Mouse (Mus musculus) megakaryocyte-erythroid progenitor cell, adult 5-6 weeks (primary cell): Measurements from ENCODE around the gene Xaf1. TPM values are rescaled to one million over a fixed set of nuclear protein-coding genes. Genes with fewer than 3 reads are reported as not detected.

Experiments
- ATAC-seq: replicated peaks from 2 replicates; pipeline ENCODE4 v1.8.0; 2016; ENCODE audit warnings: mild to moderate bottlenecking, inconsistent platforms; ENCODE audit not compliant: severe bottlenecking, poor library complexity, low FRiP score, low TSS enrichment
- total RNA-seq, 2 experiments: library from RNA; stranded (forward) in 1 of 2; stranded (reverse) in 1 of 2; fragments of 200-1000, 215-1000 nt in 1 of 2; fragments of >200 nt in 1 of 2; fragmentation: Nextera tagmentation in 1 of 2; gene quantifications; 2 replicates each; pipeline ENCODE4 v1.2.3; 2014 to 2017

The Xaf1 gene
- total RNA-seq, 2 experiments from 2014 or later: 10.1 to 27.1 TPM

DNA sequence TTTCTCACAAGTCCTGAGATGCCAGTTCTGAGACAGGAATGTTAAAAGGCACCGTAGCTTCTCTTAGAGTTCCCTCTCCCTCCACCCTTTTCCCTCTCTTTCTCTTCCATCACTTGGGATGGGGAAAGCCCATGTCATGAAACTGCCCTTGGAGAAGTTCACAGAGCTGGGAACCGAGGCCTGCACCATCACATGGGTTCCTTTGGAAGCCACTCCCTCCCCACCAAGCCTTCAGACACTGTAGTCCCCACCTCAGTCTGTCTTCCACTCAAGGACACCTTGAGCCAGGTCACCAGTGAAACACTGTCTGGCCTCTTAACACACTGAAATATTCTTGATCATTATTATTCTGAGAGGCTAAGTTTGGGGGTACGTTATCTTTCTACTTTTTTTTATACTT, 51.8 kb downstream of the Xaf1 start:
- ATAC-seq: no peak

DNA sequence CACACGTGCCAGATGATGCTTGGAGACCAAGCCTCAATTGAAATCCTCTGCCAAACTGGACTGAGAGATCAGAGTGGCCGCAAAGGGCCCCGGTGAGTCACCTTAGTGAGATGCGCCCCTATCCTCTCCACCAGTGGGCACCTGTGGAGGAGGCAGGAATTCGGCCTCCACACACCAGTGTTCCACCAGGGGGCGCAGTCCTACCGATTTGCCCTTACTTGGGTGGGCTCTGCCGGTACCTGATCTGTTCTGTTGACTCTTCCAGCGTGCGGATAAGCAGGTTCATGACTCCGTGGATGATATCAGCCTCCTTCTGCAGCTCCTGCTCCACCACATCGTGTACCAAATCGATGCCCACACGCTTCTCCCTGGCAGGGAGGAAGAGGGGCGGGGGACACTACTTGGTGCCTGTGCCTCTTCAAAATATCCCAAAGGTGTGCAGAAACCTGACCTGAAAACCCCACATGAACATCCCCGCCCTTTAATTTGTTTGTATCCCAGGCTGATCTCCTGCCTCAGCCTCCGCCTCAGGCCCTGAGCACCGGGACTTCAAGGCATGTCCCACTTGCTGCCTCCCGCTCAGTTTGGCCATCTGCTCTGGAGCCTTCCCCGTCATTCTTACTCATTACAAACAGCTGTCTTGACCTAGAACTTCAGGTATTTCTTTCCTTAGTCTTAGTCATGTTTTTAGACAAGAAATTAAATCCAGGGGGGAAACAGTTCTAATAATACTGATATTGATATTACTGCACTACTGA, 53.7 kb downstream of the Xaf1 start:
- ATAC-seq: peak; percentile 89

DNA sequence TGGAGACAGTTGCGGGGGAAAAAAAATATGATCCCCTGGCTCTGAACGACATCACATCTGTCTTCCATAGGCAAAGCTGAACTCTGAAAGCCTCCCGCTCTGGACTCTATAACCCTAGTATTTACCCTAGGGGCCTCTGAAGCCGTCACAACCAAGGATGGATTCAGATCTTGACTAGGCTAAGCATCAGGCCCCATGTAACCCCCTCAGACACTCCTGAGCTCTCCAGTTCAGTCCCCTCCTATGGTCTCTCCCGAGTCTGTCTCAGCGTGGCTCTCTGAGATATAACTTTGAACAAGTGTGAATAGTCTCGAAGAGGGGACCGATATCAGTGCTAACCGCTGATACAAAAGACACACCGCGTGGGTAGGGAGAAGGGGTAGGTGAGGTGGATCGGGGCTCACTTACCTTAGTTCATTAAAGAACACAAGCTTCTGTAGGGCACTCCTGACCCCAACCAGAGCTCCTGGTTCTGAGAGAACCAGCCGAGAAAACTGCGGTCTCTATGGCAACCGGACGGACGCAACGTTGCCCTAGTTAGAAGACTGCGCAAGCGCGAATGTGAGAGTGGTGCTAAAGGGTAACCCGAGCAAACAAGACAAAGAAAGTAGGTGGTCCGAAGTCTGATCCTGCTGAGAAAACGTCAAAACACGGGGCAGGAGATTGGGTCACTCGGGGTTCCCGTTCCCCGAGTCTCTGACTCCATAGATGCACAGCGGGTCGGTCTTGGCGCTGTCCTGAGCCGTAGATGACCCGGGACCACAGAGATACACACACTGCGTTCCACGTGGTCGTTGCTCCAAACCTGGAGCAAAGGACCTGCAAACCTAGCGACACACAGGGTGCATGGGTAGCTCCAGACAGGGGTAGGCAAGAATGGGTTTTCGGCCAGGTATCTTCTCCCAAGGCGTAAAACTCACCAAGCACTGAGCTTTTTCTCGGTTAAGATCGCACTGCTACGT, 60.2 kb downstream of the Xaf1 start:
- peak; percentile 47 for ATAC-seq

DNA sequence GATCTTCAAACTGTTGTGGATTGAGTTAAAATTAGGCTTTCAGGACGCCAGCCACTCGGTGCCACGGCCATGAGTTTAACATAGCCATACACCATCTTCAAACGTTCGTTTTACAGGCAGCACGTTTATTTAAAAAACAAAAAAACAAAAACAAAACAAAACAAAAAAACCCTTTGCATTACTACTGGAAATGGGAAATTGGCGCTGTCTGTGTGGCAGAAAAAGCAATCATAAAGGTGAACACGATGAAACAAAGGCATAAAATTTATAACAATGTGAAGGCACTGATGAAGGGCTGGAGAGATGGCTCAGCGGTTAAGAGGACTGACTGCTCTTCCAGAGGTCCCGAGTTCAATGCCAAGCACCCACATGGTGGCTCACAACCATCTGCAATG, 60.9 kb downstream of the Xaf1 start, which contains the start of gene Tekt1:
Gene Tekt1 (minus strand): TSS at position 96 of the 395 bp plus-strand sequence.
- no peak for ATAC-seq

Other genes starting within 250 kb of the Xaf1 start
- gene Pitpnm3, start 165.9 kb upstream of the Xaf1 start, total RNA-seq (2014; fragmentation: Nextera tagmentation): not detected in 2 replicates
- not detected in 2 replicates for gene Pitpnm3, start 165.9 kb upstream of the Xaf1 start, total RNA-seq (2017)
- gene Gm43951, start 94.8 kb upstream of the Xaf1 start, total RNA-seq (2014; fragmentation: Nextera tagmentation): 0.84 TPM in 1 of 2 replicates, not detected in the other
- not detected in 2 replicates for gene Gm43951, start 94.8 kb upstream of the Xaf1 start, total RNA-seq (2017)
- 15.7 and 22.5 TPM in 2 replicates for gene 4933427D14Rik, start 94.2 kb upstream of the Xaf1 start, total RNA-seq (2014; fragmentation: Nextera tagmentation)
- gene 4933427D14Rik, start 94.2 kb upstream of the Xaf1 start, total RNA-seq (2017): 11.4 and 18.2 TPM in 2 replicates
- gene Txndc17, start 94.1 kb upstream of the Xaf1 start, total RNA-seq (2014; fragmentation: Nextera tagmentation): 78.7 and 97.1 TPM in 2 replicates
- 40.0 and 46.5 TPM in 2 replicates for gene Txndc17, start 94.1 kb upstream of the Xaf1 start, total RNA-seq (2017)
- gene Med31, start 86.0 kb upstream of the Xaf1 start, total RNA-seq (2014; fragmentation: Nextera tagmentation): 7.8 and 15.3 TPM in 2 replicates
- 8.9 and 18.9 TPM in 2 replicates for gene Med31, start 86.0 kb upstream of the Xaf1 start, total RNA-seq (2017)
- gene Slc13a5, start 34.4 kb upstream of the Xaf1 start, total RNA-seq (2014; fragmentation: Nextera tagmentation): not detected in 2 replicates
- gene Slc13a5, start 34.4 kb upstream of the Xaf1 start, total RNA-seq (2017): not detected in 2 replicates
- gene Fbxo39, start 12.8 kb downstream of the Xaf1 start, total RNA-seq (2014; fragmentation: Nextera tagmentation): not detected in 2 replicates
- not detected in 2 replicates for gene Fbxo39, start 12.8 kb downstream of the Xaf1 start, total RNA-seq (2017)
- gene Tekt1, start 60.8 kb downstream of the Xaf1 start, total RNA-seq (2014; fragmentation: Nextera tagmentation): not detected in 2 replicates
- not detected in 2 replicates for gene Tekt1, start 60.8 kb downstream of the Xaf1 start, total RNA-seq (2017)
- 0.50 and 0.52 TPM in 2 replicates for gene Smtnl2, start 110.1 kb downstream of the Xaf1 start, total RNA-seq (2014; fragmentation: Nextera tagmentation)
- 0.11 TPM in 1 of 2 replicates, not detected in the other for gene Smtnl2, start 110.1 kb downstream of the Xaf1 start, total RNA-seq (2017)
- gene Ggt6, start 133.9 kb downstream of the Xaf1 start, total RNA-seq (2014; fragmentation: Nextera tagmentation): not detected in 2 replicates
- not detected in 2 replicates for gene Ggt6, start 133.9 kb downstream of the Xaf1 start, total RNA-seq (2017)
- gene Mybbp1a, start 139.7 kb downstream of the Xaf1 start, total RNA-seq (2014; fragmentation: Nextera tagmentation): 215 and 248 TPM in 2 replicates
- 185 and 248 TPM in 2 replicates for gene Mybbp1a, start 139.7 kb downstream of the Xaf1 start, total RNA-seq (2017)
- 38.3 and 46.8 TPM in 2 replicates for gene Spns2, start 188.3 kb downstream of the Xaf1 start, total RNA-seq (2014; fragmentation: Nextera tagmentation)
- 16.0 and 23.3 TPM in 2 replicates for gene Spns2, start 188.3 kb downstream of the Xaf1 start, total RNA-seq (2017)
- gene Spns3, start 248.9 kb downstream of the Xaf1 start, total RNA-seq (2014; fragmentation: Nextera tagmentation): 9.2 and 14.0 TPM in 2 replicates
- gene Spns3, start 248.9 kb downstream of the Xaf1 start, total RNA-seq (2017): 3.8 and 7.1 TPM in 2 replicates